16 mouse cellular contexts compared by ENCODE assay signal in the genomic region with DNA sequence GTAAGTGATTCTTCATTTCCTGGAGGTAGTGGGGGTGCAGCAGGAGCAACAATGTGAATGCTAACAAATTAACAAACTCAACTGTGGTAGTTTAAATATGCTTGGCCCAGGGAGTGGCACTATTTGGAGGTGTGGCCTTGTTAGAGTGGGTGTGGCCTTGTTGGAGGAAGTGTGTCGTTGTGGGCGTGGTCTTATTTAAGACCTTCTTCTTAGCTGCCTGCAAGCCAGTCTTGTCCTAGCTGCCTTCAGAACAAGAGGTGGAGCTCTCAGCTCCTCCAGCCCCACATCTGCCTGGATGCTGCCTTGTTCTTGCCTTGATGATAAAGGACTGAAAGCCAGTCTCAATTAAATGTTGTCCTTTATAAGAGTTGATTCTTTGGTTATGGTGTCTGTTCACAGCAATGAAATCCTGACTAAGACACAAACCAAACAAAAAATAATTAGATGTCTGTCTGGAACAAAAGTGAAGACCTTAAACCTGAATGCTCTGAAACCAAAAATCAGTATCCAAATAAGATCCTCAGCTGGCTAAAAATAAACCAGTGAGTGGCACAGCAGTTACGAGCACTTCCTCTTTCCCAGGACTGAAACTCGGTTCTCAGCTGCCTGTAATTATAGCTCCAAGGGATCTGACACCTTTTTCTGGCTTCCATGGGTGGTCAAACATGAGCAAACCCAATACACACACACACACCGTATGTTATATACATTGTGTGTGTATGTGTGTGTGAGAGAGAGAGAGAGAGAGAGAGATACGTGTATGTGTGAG. TPM values are rescaled to one million over a fixed set of nuclear protein-coding genes. Genes with fewer than 3 reads are reported as not detected.
DNase-seq lines count a peak whose midpoint lies in the region; ATAC-seq and TF ChIP-seq lines count a peak whose summit lies in the region.
"Had no signal": no experiment of that assay in that cellular context is flagged by ENCODE, and none has a peak within 500 bp of the region (broad histone marks: within the 10 kb centered on the region; RNA-seq: fewer than 3 reads in every experiment).

No protein-coding gene starts in this region.

- no peak for DNase-seq in liver, embryonic 11.5 days (ENCODE audit: low spot score)
- DNase-seq in liver = no peak
- DNase-seq in ES-CJ7 (ENCODE audit: low read depth, low spot score) = peak; percentile 72
- DNase-seq in right cerebral cortex, adult 18-20 months = no peak
- DNase-seq: adrenal gland, postnatal 25 days; cerebellum, adult 9-11 months; kidney, adult 11 months; right cerebral cortex, postnatal 14 days had no signal

- no peaks in the 10 kb centered on the region for H3K4me1 ChIP-seq in liver, embryonic 11.5 days (replicated peaks; ENCODE audit: control insufficient read depth, insufficient read depth, low read length)
- peaks cover 35% of the 10 kb centered on the region for H3K4me1 ChIP-seq in bone marrow macrophage, adult 2 months (ENCODE audit: control insufficient read depth, insufficient read depth, low read length)
- no peaks in the 10 kb centered on the region; the same call in 1 of the 2 replicates for H3K4me1 ChIP-seq in forebrain, embryonic 12.5 days

- H3K27me3 ChIP-seq in liver, embryonic 11.5 days (replicated peaks; ENCODE audit: control insufficient read depth, insufficient read depth, low read length) = no peaks in the 10 kb centered on the region
- H3K27me3 ChIP-seq in forebrain, embryonic 12.5 days = no peaks in the 10 kb centered on the region
- H3K27me3 ChIP-seq: midbrain, embryonic 15.5 days; neural tube, embryonic 15.5 days had no signal

- no peak overlapping the region for H3K4me2 ChIP-seq in liver, embryonic 11.5 days
- H3K4me2 ChIP-seq in forebrain, embryonic 12.5 days = no peak overlapping the region
- H3K4me2 ChIP-seq: midbrain, embryonic 15.5 days; neural tube, embryonic 15.5 days had no signal

- H3K9ac ChIP-seq in liver, embryonic 11.5 days (ENCODE audit: low read depth, low read length) = no peak overlapping the region
- H3K9ac ChIP-seq in forebrain, embryonic 12.5 days = no peak overlapping the region
- H3K9ac ChIP-seq: liver, embryonic 14.5 days; midbrain, embryonic 15.5 days; neural tube, embryonic 15.5 days had no signal

- 50% methylated on average over 6 of the region's 6 CpGs for WGBS in liver, embryonic 11.5 days
- 82% methylated on average over 6 of the region's 6 CpGs for WGBS in forebrain, embryonic 12.5 days

- no peak for TF ChIP-seq POLR2A in bone marrow macrophage, adult 2 months (IDR thresholded peaks at IDR 0.05; ENCODE audit: borderline replicate concordance, low read depth, low read length)

- 0 out of 2 replicates have a peak overlapping the region, but pooled peaks have one; percentile 6 for H3K27ac ChIP-seq in liver, embryonic 11.5 days (ENCODE audit: low read depth, low read length)
- H3K27ac ChIP-seq in bone marrow macrophage, adult 2 months (ENCODE audit: insufficient read depth, low read depth, low read length) = peak overlapping the region; percentile 94
- H3K27ac ChIP-seq in forebrain, embryonic 12.5 days = no peak overlapping the region
- H3K27ac ChIP-seq: layer of hippocampus, adult 2 months; liver, embryonic 14.5 days; midbrain, embryonic 15.5 days; neural tube, embryonic 15.5 days had no signal

- H3K4me3 ChIP-seq in liver, embryonic 11.5 days (ENCODE audit: low read depth, low read length) = no peak overlapping the region
- 0 out of 2 replicates have a peak overlapping the region, but pooled peaks have one; percentile 3 for H3K4me3 ChIP-seq in bone marrow macrophage, adult 2 months (ENCODE audit: insufficient read depth, low read length)
- H3K4me3 ChIP-seq in forebrain, embryonic 12.5 days (replicated peaks) = no peak overlapping the region
- H3K4me3 ChIP-seq: layer of hippocampus, adult 2 months; midbrain, embryonic 15.5 days; neural tube, embryonic 15.5 days had no signal

- no peak for TF ChIP-seq CTCF in bone marrow macrophage, adult 2 months (IDR thresholded peaks at IDR 0.05; ENCODE audit: low read depth, low read length)

- ATAC-seq in liver, embryonic 11.5 days (replicated peaks; ENCODE audit: low FRiP score) = no peak
- peak; percentile 26 for ATAC-seq in megakaryocyte progenitor cell, adult 5-6 weeks (replicated peaks; ENCODE audit: poor library complexity)
- ATAC-seq in forebrain, embryonic 12.5 days (ENCODE audit: low FRiP score) = no peak
- ATAC-seq: midbrain, embryonic 15.5 days had no signal

- H3K36me3 ChIP-seq in liver, embryonic 11.5 days (ENCODE audit: control insufficient read depth, insufficient read depth, low read length) = no peaks in the 10 kb centered on the region
- H3K36me3 ChIP-seq in forebrain, embryonic 12.5 days (replicated peaks) = no peaks in the 10 kb centered on the region
- H3K36me3 ChIP-seq: midbrain, embryonic 15.5 days; neural tube, embryonic 15.5 days had no signal

- no peaks in the 10 kb centered on the region for H3K9me3 ChIP-seq in liver, embryonic 11.5 days (ENCODE audit: control insufficient read depth, low read length)
- H3K9me3 ChIP-seq in forebrain, embryonic 12.5 days = no peaks in the 10 kb centered on the region
- H3K9me3 ChIP-seq: midbrain, embryonic 15.5 days; neural tube, embryonic 15.5 days had no signal

RNA-seq across cellular contexts. Expression of gene Mapk7, which starts 4.7 kb away (rescaled TPM):
- 25.1 and 27.6 TPM in 2 replicates for polyA plus RNA-seq in liver, embryonic 11.5 days (2014; fragmentation: Nextera tagmentation; extraction: Ambion mirVana)
- 25.9 and 27.2 TPM in 2 replicates for polyA plus RNA-seq in bone marrow macrophage, adult 2 months (2012; ENCODE audit: insufficient read depth, insufficient read length, missing spikeins)
- total RNA-seq in megakaryocyte progenitor cell, adult 5-6 weeks (2015) = 6.2 and 7.9 TPM in 2 replicates
- total RNA-seq in megakaryocyte progenitor cell, adult 5-6 weeks (2017) = 10.3 and 12.0 TPM in 2 replicates
- 93.4 and 95.7 TPM in 2 replicates for polyA plus RNA-seq in forebrain, embryonic 12.5 days (2016; fragmentation: Nextera tagmentation; extraction: Ambion mirVana)

RNA-seq across cellular contexts. Expression of gene B9d1, which starts 6.0 kb away (rescaled TPM):
- 10.2 and 11.1 TPM in 2 replicates for polyA plus RNA-seq in liver, embryonic 11.5 days (2014; fragmentation: Nextera tagmentation; extraction: Ambion mirVana)
- 2.8 TPM in 1 of 2 replicates, not detected in the other for polyA plus RNA-seq in bone marrow macrophage, adult 2 months (2012; ENCODE audit: insufficient read depth, insufficient read length, missing spikeins)
- 0.49 and 1.3 TPM in 2 replicates for total RNA-seq in megakaryocyte progenitor cell, adult 5-6 weeks (2015)
- total RNA-seq in megakaryocyte progenitor cell, adult 5-6 weeks (2017) = 0.92 TPM in 1 of 2 replicates, not detected in the other
- 34.6 and 35.6 TPM in 2 replicates for polyA plus RNA-seq in forebrain, embryonic 12.5 days (2016; fragmentation: Nextera tagmentation; extraction: Ambion mirVana)

RNA-seq across cellular contexts. Expression of gene Mfap4, which starts 13.7 kb away (rescaled TPM):
- 36.5 and 39.1 TPM in 2 replicates for polyA plus RNA-seq in liver, embryonic 11.5 days (2014; fragmentation: Nextera tagmentation; extraction: Ambion mirVana)
- polyA plus RNA-seq in bone marrow macrophage, adult 2 months (2012; ENCODE audit: insufficient read depth, insufficient read length, missing spikeins) = not detected in 2 replicates
- total RNA-seq in megakaryocyte progenitor cell, adult 5-6 weeks (2015) = not detected in 2 replicates
- total RNA-seq in megakaryocyte progenitor cell, adult 5-6 weeks (2017) = not detected in 2 replicates
- polyA plus RNA-seq in forebrain, embryonic 12.5 days (2016; fragmentation: Nextera tagmentation; extraction: Ambion mirVana) = 66.9 and 69.4 TPM in 2 replicates
- total RNA-seq: hematopoietic stem cell, adult 5-6 weeks had no signal

RNA-seq across cellular contexts. Expression of gene Rnf112, which starts 45.0 kb away (rescaled TPM):
- polyA plus RNA-seq in liver, embryonic 11.5 days (2014; fragmentation: Nextera tagmentation; extraction: Ambion mirVana) = 0.27 and 0.34 TPM in 2 replicates
- polyA plus RNA-seq in bone marrow macrophage, adult 2 months (2012; ENCODE audit: insufficient read depth, insufficient read length, missing spikeins) = not detected in 2 replicates
- not detected in 2 replicates for total RNA-seq in megakaryocyte progenitor cell, adult 5-6 weeks (2015)
- not detected in 2 replicates for total RNA-seq in megakaryocyte progenitor cell, adult 5-6 weeks (2017)
- 7.2 and 7.7 TPM in 2 replicates for polyA plus RNA-seq in forebrain, embryonic 12.5 days (2016; fragmentation: Nextera tagmentation; extraction: Ambion mirVana)
- total RNA-seq: hematopoietic stem cell, adult 5-6 weeks had no signal

Comparison
In these comparisons a context has a peak if more than half of its experiments do, and no peak if none do; other contexts are left out.
1. RNA of gene Mfap4, which starts 13.7 kb away (polyA plus RNA-seq): 66.9 to 69.4 TPM in forebrain, embryonic 12.5 days and 36.5 to 39.1 TPM in liver, embryonic 11.5 days; not detected in bone marrow macrophage, adult 2 months; every median in the first group is over 10 times any median in the second.